Mouse (Mus musculus): ENCODE measurements around the gene Larp1. TPM values are rescaled to one million over a fixed set of nuclear protein-coding genes. Genes with fewer than 3 reads are reported as not detected.

Gene Larp1
- polyA plus RNA-seq (2012; rRNA removed), result 15.2 and 19.5 TPM in 2 replicates

GRCm38 (mm10) chr11:58009051-58009515 lies at the start of gene Larp1:
Gene Larp1 (plus strand): TSS chr11:58009064.

GRCm38 (mm10) chr11:58093021-58093528 lies 84.2 kb downstream of the Larp1 start, which contains the start of gene Gm12248:
Gene Gm12248 (minus strand): TSS chr11:58093134.

GRCm38 (mm10) chr11:58103697-58104306 lies 94.9 kb downstream of the Larp1 start, which contains the start of gene Cnot8:
Gene Cnot8 (plus strand): TSS chr11:58104153.

Other genes with a start within 250 kb of the Larp1 start
- gene Sap30l, start 207.4 kb upstream of the Larp1 start, polyA plus RNA-seq (2012; rRNA removed), result 8.3 and 8.7 TPM in 2 replicates
- 0.06 and 0.08 TPM in 2 replicates for gene Hand1, start 176.2 kb upstream of the Larp1 start, polyA plus RNA-seq (2012; rRNA removed)
- not detected in 2 replicates for gene Gm12248, start 84.1 kb downstream of the Larp1 start, polyA plus RNA-seq (2012; rRNA removed)
- 28.6 and 29.8 TPM in 2 replicates for gene Cnot8, start 95.1 kb downstream of the Larp1 start, polyA plus RNA-seq (2012; rRNA removed)
- gene Gemin5, start 159.5 kb downstream of the Larp1 start, polyA plus RNA-seq (2012; rRNA removed), result 3.7 and 4.3 TPM in 2 replicates
- 64.9 and 66.3 TPM in 2 replicates for gene Mrpl22, start 162.6 kb downstream of the Larp1 start, polyA plus RNA-seq (2012; rRNA removed)
- 43.5 and 49.2 TPM in 2 replicates for gene Igtp, start 190.5 kb downstream of the Larp1 start, polyA plus RNA-seq (2012; rRNA removed)
- gene Irgm2, start 190.6 kb downstream of the Larp1 start, polyA plus RNA-seq (2012; rRNA removed), result 19.0 and 22.2 TPM in 2 replicates

Data from liver, embryonic 18 days (tissue).